Mouse (Mus musculus) thymus, adult 2 months (tissue): ENCODE measurements around the gene Iba57. TPM values are rescaled to one million over a fixed set of nuclear protein-coding genes. Genes with fewer than 3 reads are reported as not detected.

Source experiments
- DNase-seq: peaks from one replicate; pipeline ENCODE4 v3.0.0; 2021
- H3K27ac ChIP-seq: fragments of 200-500 bp; 2 replicates; pipeline ENCODE4 v1.5.1; 2012; ENCODE audit warnings: low read length, control low read depth; ENCODE audit not compliant: control insufficient read depth, insufficient read depth
- H3K27me3 ChIP-seq: fragments of 200-500 bp; 2 replicates; pipeline ENCODE4 v1.6.1; 2012; ENCODE audit warnings: mild to moderate bottlenecking, low read length, moderate library complexity, mixed read lengths; ENCODE audit not compliant: control insufficient read depth, insufficient read depth
- H3K36me3 ChIP-seq: fragments of 200-500 bp; 2 replicates; pipeline ENCODE4 v1.6.1; 2012; ENCODE audit warnings: mild to moderate bottlenecking, low read length, moderate library complexity; ENCODE audit not compliant: control insufficient read depth, insufficient read depth
- H3K4me1 ChIP-seq: fragments of 200-500 bp; replicated peaks from 2 replicates; pipeline ENCODE4 v1.6.1; 2012; ENCODE audit warnings: low read length; ENCODE audit not compliant: control insufficient read depth, insufficient read depth
- H3K4me3 ChIP-seq: fragments of 200-500 bp; 2 replicates; pipeline ENCODE4 v1.5.1; 2012; ENCODE audit warnings: mild to moderate bottlenecking, low read length, control low read depth, moderate library complexity; ENCODE audit not compliant: control insufficient read depth, insufficient read depth
- CTCF ChIP-seq: fragments of 200-500 bp; IDR thresholded peaks from 2 replicates; pipeline ENCODE4 v1.5.1; 2012; ENCODE audit warnings: mild to moderate bottlenecking, control low read depth, low read length, moderate library complexity, borderline replicate concordance; ENCODE audit not compliant: control insufficient read depth, poor library complexity, insufficient read depth; ENCODE audit errors: extremely low read depth
- POLR2A ChIP-seq: fragments of 200-500 bp; IDR thresholded peaks from 2 replicates; pipeline ENCODE4 v1.6.1; 2012; ENCODE audit warnings: mild to moderate bottlenecking, low read length, control low read depth, moderate library complexity; ENCODE audit not compliant: control insufficient read depth, poor library complexity, insufficient read depth; ENCODE audit errors: extremely low read depth
- WGBS: fragments of 180-500 bp; shearing (Covaris S2); methylation state at CpG from one replicate; pipeline ENCODE4 v1.1.7; 2018; 5-methylcytosine and 5-hydroxymethylcytosine counted together
- polyA plus RNA-seq: library from polyadenylated mRNA; depleted of rRNA; stranded (reverse); fragments of >200 nt; gene quantifications from 2 replicates; pipeline ENCODE4 v1.2.3, GENCODE M21; 2012

The Iba57 gene
- polyA plus RNA-seq, 1 experiment = 7.2 TPM

GRCm38 (mm10) chr11:59174189-59174838 is 10.8 kb upstream of the Iba57 start:
- TF ChIP-seq CTCF = no peak
- no peak for TF ChIP-seq POLR2A
- H3K4me1 ChIP-seq = no peaks in the 10 kb centered on the region
- H3K27ac ChIP-seq = no peak overlapping the region
- peaks cover 7% of the 10 kb centered on the region; the same call in 1 of the 2 replicates for H3K27me3 ChIP-seq
- H3K36me3 ChIP-seq = no peaks in the 10 kb centered on the region
- DNase-seq = no peak
- WGBS = 65% methylated on average over 6 of the region's 6 CpGs
- H3K4me3 ChIP-seq = no peak overlapping the region

GRCm38 (mm10) chr11:59170549-59170948 is 7.0 kb upstream of the Iba57 start:
- H3K27ac ChIP-seq = no peak overlapping the region
- TF ChIP-seq POLR2A = no peak
- no peak for TF ChIP-seq CTCF
- DNase-seq = no peak
- H3K4me3 ChIP-seq = no peak overlapping the region
- no peaks in the 10 kb centered on the region for H3K36me3 ChIP-seq
- 86% methylated on average over 4 of the region's 4 CpGs for WGBS
- no peaks in the 10 kb centered on the region for H3K4me1 ChIP-seq
- H3K27me3 ChIP-seq = no peaks in the 10 kb centered on the region; the same call in 1 of the 2 replicates

GRCm38 (mm10) chr11:59169807-59170206 is 6.3 kb upstream of the Iba57 start:
- no peaks in the 10 kb centered on the region; the same call in 1 of the 2 replicates for H3K27me3 ChIP-seq
- DNase-seq = no peak
- H3K4me1 ChIP-seq = no peaks in the 10 kb centered on the region
- H3K27ac ChIP-seq = no peak overlapping the region
- WGBS = 92% methylated on average over 3 of the region's 3 CpGs
- no peaks in the 10 kb centered on the region for H3K36me3 ChIP-seq
- TF ChIP-seq CTCF (no peak), POLR2A (no peak)
- H3K4me3 ChIP-seq = no peak overlapping the region

DNA sequence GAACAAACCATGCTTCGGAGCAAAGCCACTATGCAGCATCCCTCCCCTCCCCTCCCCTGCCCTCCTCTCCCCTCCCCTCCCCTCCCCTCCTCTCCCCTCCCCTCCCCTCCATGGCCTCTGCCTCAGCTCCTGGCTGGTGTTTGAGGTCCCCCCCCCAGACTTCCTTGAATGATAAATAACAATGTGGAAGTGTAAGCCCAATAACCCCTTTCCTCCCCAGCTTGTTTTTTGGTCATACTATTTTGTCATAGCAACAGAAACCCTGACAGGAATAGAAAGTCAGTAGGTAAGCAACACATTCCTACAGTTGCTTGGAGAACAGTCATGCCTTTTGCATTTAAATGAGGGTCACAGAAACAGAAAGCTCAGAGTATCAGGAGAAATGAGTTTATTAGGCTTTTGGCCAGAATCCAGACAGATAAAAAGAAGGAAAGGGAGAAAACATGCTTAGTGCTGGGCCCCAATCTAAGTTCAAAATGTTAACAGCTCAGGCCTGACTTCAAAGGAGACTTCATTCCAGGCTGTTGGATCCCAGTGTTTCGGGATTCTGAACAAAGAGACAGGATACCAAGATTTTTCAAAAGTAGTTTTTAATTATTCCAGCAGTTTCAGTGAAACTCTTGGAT is 2.2 kb upstream of the Iba57 start:
- no peaks in the 10 kb centered on the region for H3K36me3 ChIP-seq
- no peak for DNase-seq
- H3K4me3 ChIP-seq = no peak overlapping the region
- WGBS = 85% methylated on average over 2 of the region's 2 CpGs
- no peak overlapping the region for H3K27ac ChIP-seq
- no peak for TF ChIP-seq CTCF
- no peak for TF ChIP-seq POLR2A
- no peaks in the 10 kb centered on the region for H3K27me3 ChIP-seq
- H3K4me1 ChIP-seq = peaks cover 11% of the 10 kb centered on the region

DNA sequence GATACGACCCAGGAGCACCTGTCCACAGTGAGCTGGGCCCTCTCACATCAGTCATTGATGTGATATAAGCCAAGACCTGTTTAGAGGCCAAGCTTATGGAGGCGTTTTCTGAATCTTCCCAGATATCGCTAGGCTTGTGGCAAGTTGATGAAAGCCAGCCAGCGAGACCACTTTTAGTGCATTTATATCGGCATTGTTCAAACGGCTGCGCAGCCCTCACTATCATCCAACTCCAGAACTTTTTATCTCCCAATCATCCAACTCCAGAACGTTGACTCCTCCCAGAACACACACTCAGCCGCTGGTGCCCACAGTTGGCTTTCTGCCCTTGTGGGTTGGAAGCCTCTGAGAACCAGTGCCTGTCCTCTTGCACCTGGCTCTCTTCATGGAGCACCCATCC is 845 bp upstream of the Iba57 start:
- Histone ChIP-seq H3K27me3 (no peaks in the 10 kb centered on the region), H3K36me3 (no peaks in the 10 kb centered on the region), H3K27ac (no peak overlapping the region), H3K4me1 (peaks cover 11% of the 10 kb centered on the region), H3K4me3 (no peak overlapping the region)
- DNase-seq = no peak
- 81% methylated on average over 9 of the region's 9 CpGs for WGBS
- no peak for TF ChIP-seq CTCF
- TF ChIP-seq POLR2A = no peak

- Histone ChIP-seq H3K4me3 (peak overlapping the region; percentile 19; the same call in 1 of the 2 replicates), H3K27me3 (no peaks in the 10 kb centered on the region), H3K36me3 (peaks cover 4% of the 10 kb centered on the region; the same call in 1 of the 2 replicates), H3K27ac (no peak overlapping the region), H3K4me1 (peaks cover 11% of the 10 kb centered on the region)
- WGBS = 52% methylated on average over 9 of the region's 9 CpGs
- no peak for DNase-seq
- TF ChIP-seq CTCF (no peak), POLR2A (no peak)
These were observed 890 bp downstream of the Iba57 start for GRCm38 (mm10) chr11:59162443-59163254.
